In genomic region chr2:86460434-86460833, GRCm38 (mm10) we compare ENCODE assay signal across 25 mouse cellular contexts. TPM values are rescaled to one million over a fixed set of nuclear protein-coding genes. Genes with fewer than 3 reads are reported as not detected.
"Had no signal": no experiment of that assay in that cellular context is flagged by ENCODE, and none has a peak within 500 bp of the region (broad histone marks: within the 10 kb centered on the region; RNA-seq: fewer than 3 reads in every experiment).

No protein-coding gene starts in this region.

- H3K4me1 ChIP-seq: neural tube, embryonic 13.5 days; neural tube, embryonic 15.5 days; stomach, embryonic 15.5 days had no signal

- H3K9me3 ChIP-seq: neural tube, embryonic 13.5 days; neural tube, embryonic 15.5 days; stomach, embryonic 15.5 days had no signal

- H3K27me3 ChIP-seq: neural tube, embryonic 13.5 days; neural tube, embryonic 15.5 days; stomach, embryonic 15.5 days had no signal

- H3K27ac ChIP-seq: neural tube, embryonic 13.5 days; neural tube, embryonic 15.5 days; stomach, embryonic 15.5 days; stomach, postnatal 0 days had no signal

- H3K9ac ChIP-seq: neural tube, embryonic 13.5 days; neural tube, embryonic 15.5 days; stomach, embryonic 15.5 days had no signal

- DNase-seq: retina, postnatal 1 day; right cerebral cortex, adult 18-20 months; right cerebral cortex, postnatal 14 days; right cerebral cortex, postnatal 25 days; right cerebral cortex, postnatal 4 days; spleen, adult 18-20 months; thymus, adult 18-20 months; thymus, adult 2 months; thymus, postnatal 14 days; thymus, postnatal 25 days; thymus, postnatal 36 days; thymus, postnatal 4 days had no signal

- H3K4me3 ChIP-seq: neural tube, embryonic 13.5 days; neural tube, embryonic 15.5 days; stomach, embryonic 15.5 days had no signal

- H3K36me3 ChIP-seq: neural tube, embryonic 13.5 days; neural tube, embryonic 15.5 days; stomach, embryonic 15.5 days had no signal

RNA-seq across cellular contexts. Expression of gene Olfr1066, which starts 4.4 kb away (rescaled TPM):
- total RNA-seq: neutrophil, adult 5-6 weeks had no signal
- polyA plus RNA-seq: neural tube, embryonic 13.5 days; neural tube, embryonic 14.5 days; neural tube, embryonic 15.5 days; small intestine, adult 2 months; spleen, adult 2 months; stomach, embryonic 14.5 days; stomach, embryonic 15.5 days; stomach, embryonic 16.5 days; stomach, postnatal 0 days; testis, adult 2 months; thymus, adult 2 months; thymus, postnatal 0 days; urinary bladder, adult 2 months had no signal

RNA-seq across cellular contexts. Expression of gene Olfr1065, which starts 10.0 kb away (rescaled TPM):
- total RNA-seq: neutrophil, adult 5-6 weeks had no signal
- polyA plus RNA-seq: neural tube, embryonic 13.5 days; neural tube, embryonic 14.5 days; neural tube, embryonic 15.5 days; small intestine, adult 2 months; spleen, adult 2 months; stomach, embryonic 14.5 days; stomach, embryonic 15.5 days; stomach, embryonic 16.5 days; stomach, postnatal 0 days; testis, adult 2 months; thymus, postnatal 0 days; urinary bladder, adult 2 months had no signal

RNA-seq across cellular contexts. Expression of gene Olfr228, which starts 26.8 kb away (rescaled TPM):
- total RNA-seq: neutrophil, adult 5-6 weeks had no signal
- polyA plus RNA-seq: neural tube, embryonic 13.5 days; neural tube, embryonic 14.5 days; neural tube, embryonic 15.5 days; small intestine, adult 2 months; spleen, adult 2 months; stomach, embryonic 14.5 days; stomach, embryonic 15.5 days; stomach, embryonic 16.5 days; stomach, postnatal 0 days; testis, adult 2 months; thymus, adult 2 months; thymus, postnatal 0 days; urinary bladder, adult 2 months had no signal

RNA-seq across cellular contexts. Expression of gene Olfr1062, which starts 33.9 kb away (rescaled TPM):
- total RNA-seq: neutrophil, adult 5-6 weeks had no signal
- polyA plus RNA-seq: neural tube, embryonic 13.5 days; neural tube, embryonic 14.5 days; neural tube, embryonic 15.5 days; small intestine, adult 2 months; spleen, adult 2 months; stomach, embryonic 14.5 days; stomach, embryonic 15.5 days; stomach, embryonic 16.5 days; stomach, postnatal 0 days; testis, adult 2 months; urinary bladder, adult 2 months had no signal

RNA-seq across cellular contexts. Expression of gene Olfr1061, which starts 46.6 kb away (rescaled TPM):
- total RNA-seq: neutrophil, adult 5-6 weeks had no signal
- polyA plus RNA-seq: neural tube, embryonic 13.5 days; neural tube, embryonic 14.5 days; neural tube, embryonic 15.5 days; small intestine, adult 2 months; spleen, adult 2 months; stomach, embryonic 14.5 days; stomach, embryonic 15.5 days; stomach, embryonic 16.5 days; stomach, postnatal 0 days; testis, adult 2 months; thymus, adult 2 months; thymus, postnatal 0 days; urinary bladder, adult 2 months had no signal
